Mouse (Mus musculus) hindbrain, embryonic 16.5 days (tissue): ENCODE results near the gene Dclre1a. TPM values are rescaled to one million over a fixed set of nuclear protein-coding genes. Genes with fewer than 3 reads are reported as not detected.

ENCODE experiments used
- ATAC-seq: fragments of 200-750 bp; cut with Nextera tagmentation; 2 replicates; pipeline ENCODE4 v1.8.0; 2017; ENCODE audit warnings: moderate TSS enrichment, moderate library complexity
- H3K27ac ChIP-seq: fragments of 300-500 bp; sonication (generic); 2 replicates; pipeline ENCODE4 v1.5.1; 2014; ENCODE audit warnings: low read depth, mild to moderate bottlenecking, control low read depth, low read length, moderate library complexity
- H3K27me3 ChIP-seq: fragments of 300-500 bp; sonication (generic); replicated peaks from 2 replicates; pipeline ENCODE4 v1.6.1; 2014; ENCODE audit warnings: low read length; ENCODE audit not compliant: control insufficient read depth, insufficient read depth
- H3K36me3 ChIP-seq: fragments of 300-500 bp; sonication (generic); 2 replicates; pipeline ENCODE4 v1.6.1; 2014; ENCODE audit warnings: mild to moderate bottlenecking, low read length, moderate library complexity, mixed read lengths; ENCODE audit not compliant: control insufficient read depth, insufficient read depth
- H3K4me1 ChIP-seq: fragments of 300-500 bp; sonication (generic); 2 replicates; pipeline ENCODE4 v1.6.1; 2014; ENCODE audit warnings: low read depth, low read length; ENCODE audit not compliant: control insufficient read depth, insufficient read depth
- H3K4me2 ChIP-seq: fragments of 300-500 bp; sonication (generic); 2 replicates; pipeline ENCODE4 v1.6.1; 2014; ENCODE audit warnings: mild to moderate bottlenecking, low read length, control low read depth, moderate library complexity
- H3K4me3 ChIP-seq: fragments of 300-500 bp; sonication (generic); 2 replicates; pipeline ENCODE4 v1.5.1; 2014; ENCODE audit warnings: mild to moderate bottlenecking, low read length, control low read depth, moderate library complexity
- H3K9ac ChIP-seq: fragments of 300-500 bp; sonication (generic); 2 replicates; pipeline ENCODE4 v1.6.1; 2014; ENCODE audit warnings: low read depth, mild to moderate bottlenecking, control low read depth, low read length, moderate library complexity
- H3K9me3 ChIP-seq: fragments of 300-500 bp; sonication (generic); 2 replicates; pipeline ENCODE4 v1.6.1; 2014; ENCODE audit warnings: mild to moderate bottlenecking, low read length, moderate library complexity; ENCODE audit not compliant: control insufficient read depth
- WGBS: fragments of 180-500 bp; shearing (Covaris S2); extraction: QIAGEN DNeasy Blood & Tissue Kit; methylation state at CpG from one replicate; pipeline ENCODE4 v1.1.7; 2014; 5-methylcytosine and 5-hydroxymethylcytosine counted together
- polyA plus RNA-seq: library from polyadenylated mRNA; unstranded; fragments of >200 nt; fragmentation: Nextera tagmentation; extraction: Ambion mirVana; gene quantifications from 2 replicates; pipeline ENCODE4 v1.2.1, GENCODE M21; 2015

Dclre1a gene
- polyA plus RNA-seq, 1 experiment from 2014 or later = 8.5 TPM

DNA sequence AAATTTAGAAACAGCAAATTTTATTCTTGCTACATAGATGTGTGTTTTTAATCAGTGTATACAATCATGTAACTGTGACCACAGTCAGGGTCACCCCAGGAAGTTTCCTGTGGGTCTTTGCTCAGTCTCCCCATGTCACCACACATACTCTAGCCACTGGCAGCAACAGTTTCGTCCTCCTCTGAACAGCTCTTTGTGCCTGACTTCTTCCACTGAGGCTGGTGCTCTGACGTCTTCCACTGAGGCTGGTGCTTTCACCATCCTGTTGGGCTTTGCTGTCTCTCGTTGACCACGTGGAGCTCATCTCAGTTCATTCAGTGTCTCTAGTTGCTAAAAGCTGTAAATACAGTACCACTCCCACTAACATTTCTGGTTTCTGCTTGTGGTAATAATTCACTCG lies 34.0 kb upstream of the Dclre1a start:
- WGBS = 89% methylated on average over 5 of the region's 5 CpGs
- no peak overlapping the region for H3K9ac ChIP-seq
- H3K4me2 ChIP-seq = no peak overlapping the region
- no peaks in the 10 kb centered on the region for H3K27me3 ChIP-seq
- H3K27ac ChIP-seq = no peak overlapping the region
- no peaks in the 10 kb centered on the region for H3K9me3 ChIP-seq
- H3K4me1 ChIP-seq = no peaks in the 10 kb centered on the region; the same call in 1 of the 2 replicates
- ATAC-seq = no peak
- no peak overlapping the region for H3K4me3 ChIP-seq
- no peaks in the 10 kb centered on the region; the same call in 1 of the 2 replicates for H3K36me3 ChIP-seq

DNA sequence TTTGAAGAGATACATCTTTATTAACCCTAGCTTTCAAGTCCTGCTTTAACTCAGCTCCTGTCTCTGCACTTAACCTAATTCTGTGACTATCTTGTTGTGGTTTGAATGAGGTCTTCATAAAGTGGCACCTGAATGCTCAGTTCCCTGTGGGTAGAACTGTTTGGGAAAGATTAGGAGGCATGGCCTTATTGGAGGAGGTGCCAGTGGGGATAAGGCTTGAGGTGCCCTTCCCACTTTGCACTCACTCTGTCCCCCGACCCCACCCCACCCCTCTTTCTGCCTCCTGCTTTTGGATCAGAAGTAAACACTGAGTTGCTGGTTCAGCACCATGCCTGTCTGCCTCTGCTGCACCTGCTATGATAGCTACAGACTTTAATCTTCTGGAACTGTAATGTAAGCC lies 29.8 kb upstream of the Dclre1a start:
- 100% methylated on average over 1 of the region's 1 CpGs for WGBS
- H3K4me2 ChIP-seq = no peak overlapping the region
- no peaks in the 10 kb centered on the region for H3K4me1 ChIP-seq

DNA sequence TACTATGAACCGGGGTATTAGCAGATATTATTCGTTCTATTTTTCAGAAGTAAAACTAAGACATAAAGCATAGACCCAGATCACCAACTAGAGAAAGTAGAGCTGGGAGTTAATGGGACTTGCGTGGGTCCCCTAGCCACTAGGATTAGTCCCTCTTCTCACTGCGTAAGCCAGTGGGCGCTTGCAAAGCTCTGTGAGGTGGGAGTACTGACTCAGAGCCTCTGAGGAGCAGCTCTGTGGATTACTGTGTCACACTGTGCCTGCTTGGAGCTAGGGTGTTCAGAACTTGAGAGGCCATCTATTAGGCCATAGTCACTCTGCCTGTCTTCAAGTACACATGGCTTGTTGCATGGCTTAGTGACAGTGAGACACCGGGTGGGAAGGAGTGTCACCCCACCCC lies 25.2 kb upstream of the Dclre1a start:
- Histone ChIP-seq H3K36me3 (peaks cover 3% of the 10 kb centered on the region; the same call in 1 of the 2 replicates), H3K9ac (no peak overlapping the region), H3K4me1 (no peaks in the 10 kb centered on the region), H3K27me3 (no peaks in the 10 kb centered on the region), H3K4me2 (no peak overlapping the region), H3K27ac (no peak overlapping the region), H3K9me3 (no peaks in the 10 kb centered on the region), H3K4me3 (no peak overlapping the region)
- ATAC-seq = no peak
- WGBS = 96% methylated on average over 6 of the region's 6 CpGs

More for the DNA sequence above, 29.8 kb upstream of the Dclre1a start:
- Histone ChIP-seq H3K9me3 (no peaks in the 10 kb centered on the region), H3K27ac (no peak overlapping the region), H3K4me3 (no peak overlapping the region), H3K9ac (no peak overlapping the region), H3K27me3 (no peaks in the 10 kb centered on the region), H3K36me3 (no peaks in the 10 kb centered on the region; the same call in 1 of the 2 replicates)
- ATAC-seq = no peak

DNA sequence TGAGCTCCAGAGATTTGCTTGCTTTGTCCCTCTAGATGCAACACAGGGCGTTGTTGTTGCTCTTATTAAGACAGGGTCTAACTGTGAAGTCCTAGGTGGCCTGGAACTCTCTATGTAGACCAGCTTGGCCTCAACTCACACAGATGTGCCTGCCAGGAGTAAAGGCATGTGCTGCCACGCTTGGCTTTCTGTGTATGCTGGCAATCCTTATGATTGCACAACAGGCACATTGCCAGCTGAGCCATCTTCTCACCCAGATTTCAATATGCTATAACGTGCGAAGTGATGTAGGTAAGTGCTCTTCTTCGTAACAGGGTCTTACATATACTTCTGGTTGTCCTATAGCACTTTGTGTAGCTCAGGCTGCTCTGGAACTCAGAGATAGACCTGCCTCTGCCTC lies 23.9 kb upstream of the Dclre1a start:
- H3K9ac ChIP-seq = no peak overlapping the region
- WGBS = 87% methylated on average over 5 of the region's 5 CpGs
- H3K27me3 ChIP-seq = no peaks in the 10 kb centered on the region
- no peak overlapping the region for H3K4me3 ChIP-seq
- ATAC-seq = no peak
- H3K9me3 ChIP-seq = no peaks in the 10 kb centered on the region
- H3K4me1 ChIP-seq = no peaks in the 10 kb centered on the region
- H3K27ac ChIP-seq = no peak overlapping the region
- H3K4me2 ChIP-seq = no peak overlapping the region
- H3K36me3 ChIP-seq = peaks cover 3% of the 10 kb centered on the region; the same call in 1 of the 2 replicates

DNA sequence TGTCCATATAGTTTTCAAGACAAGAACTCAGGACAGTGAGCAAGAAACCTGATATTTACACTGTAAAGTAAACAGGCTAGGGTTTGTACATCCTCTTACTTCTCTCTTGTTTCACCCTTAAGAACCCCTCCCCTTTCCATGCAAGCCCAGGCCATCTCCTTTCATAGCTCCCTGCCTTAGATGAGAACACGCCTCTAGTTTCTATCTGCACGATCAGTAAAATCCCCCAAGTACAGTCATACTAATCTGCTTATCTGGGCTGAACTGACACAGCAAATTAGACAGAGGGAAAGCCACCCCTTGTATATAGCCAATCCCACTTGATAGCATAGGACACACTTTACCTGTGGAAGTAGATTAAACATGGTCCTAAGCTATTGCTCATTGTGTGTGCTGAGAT lies 23.2 kb upstream of the Dclre1a start:
- no peak overlapping the region for H3K4me3 ChIP-seq

DNA sequence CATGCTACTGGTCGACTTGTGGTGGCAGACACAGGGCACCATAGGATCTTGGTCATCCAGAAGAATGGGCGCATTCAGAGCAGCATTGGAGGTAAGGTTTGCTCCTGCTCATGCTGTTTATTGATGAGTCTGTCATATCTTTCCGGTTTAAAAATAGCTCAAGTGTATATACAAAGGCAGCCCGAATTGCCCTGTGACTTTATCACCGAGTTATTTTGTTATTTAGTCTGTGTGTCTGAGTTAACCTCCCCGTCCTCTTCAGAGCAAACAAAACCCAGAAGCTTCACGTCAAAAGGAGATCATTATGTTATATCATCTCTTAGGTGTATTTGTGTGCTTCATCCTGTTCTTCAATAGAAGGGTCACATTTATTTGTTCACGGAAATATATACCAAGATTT lies 22.8 kb upstream of the Dclre1a start:
- Histone ChIP-seq H3K27me3 (no peaks in the 10 kb centered on the region), H3K36me3 (0 out of 2 replicates have a peak, but pooled peaks cover 3% of the 10 kb centered on the region), H3K9ac (no peak overlapping the region), H3K4me1 (no peaks in the 10 kb centered on the region), H3K4me3 (no peak overlapping the region), H3K27ac (no peak overlapping the region), H3K4me2 (no peak overlapping the region), H3K9me3 (no peaks in the 10 kb centered on the region)
- WGBS = 93% methylated on average over 8 of the region's 8 CpGs
- ATAC-seq = no peak

More for the DNA sequence above, 23.2 kb upstream of the Dclre1a start:
- H3K9ac ChIP-seq = no peak overlapping the region
- ATAC-seq = no peak
- H3K4me1 ChIP-seq = no peaks in the 10 kb centered on the region
- H3K27ac ChIP-seq = no peak overlapping the region
- H3K9me3 ChIP-seq = no peaks in the 10 kb centered on the region
- no peaks in the 10 kb centered on the region for H3K27me3 ChIP-seq
- WGBS = 81% methylated on average over 2 of the region's 2 CpGs
- 0 out of 2 replicates have a peak, but pooled peaks cover 3% of the 10 kb centered on the region for H3K36me3 ChIP-seq
- H3K4me2 ChIP-seq = no peak overlapping the region

DNA sequence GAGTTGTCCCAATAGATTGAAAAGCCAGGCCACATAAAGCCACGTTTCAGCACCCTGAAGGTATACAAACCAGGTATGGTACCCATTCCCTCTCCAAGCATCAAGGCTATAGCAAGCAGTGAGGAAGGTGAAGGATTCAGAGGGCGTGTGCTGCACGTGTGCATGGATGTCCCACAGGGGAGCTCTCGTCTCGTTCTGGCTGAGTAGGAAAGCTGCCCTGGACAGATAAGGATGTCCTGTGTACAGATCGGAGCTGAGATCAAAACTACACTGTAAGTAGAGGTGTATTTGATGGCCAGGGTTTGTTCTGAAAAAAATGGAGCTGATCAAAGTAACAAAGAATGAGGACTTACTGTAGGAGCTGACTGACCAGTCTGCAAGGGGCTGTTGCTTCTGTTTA lies 18.9 kb upstream of the Dclre1a start:
- no peak overlapping the region for H3K27ac ChIP-seq
- no peaks in the 10 kb centered on the region for H3K9me3 ChIP-seq
- H3K4me3 ChIP-seq = no peak overlapping the region
- no peak overlapping the region for H3K4me2 ChIP-seq
- no peaks in the 10 kb centered on the region for H3K4me1 ChIP-seq
- no peak for ATAC-seq
- 0 out of 2 replicates have a peak, but pooled peaks cover 3% of the 10 kb centered on the region for H3K36me3 ChIP-seq
- WGBS = 83% methylated on average over 6 of the region's 6 CpGs
- no peak overlapping the region for H3K9ac ChIP-seq
- H3K27me3 ChIP-seq = no peaks in the 10 kb centered on the region

DNA sequence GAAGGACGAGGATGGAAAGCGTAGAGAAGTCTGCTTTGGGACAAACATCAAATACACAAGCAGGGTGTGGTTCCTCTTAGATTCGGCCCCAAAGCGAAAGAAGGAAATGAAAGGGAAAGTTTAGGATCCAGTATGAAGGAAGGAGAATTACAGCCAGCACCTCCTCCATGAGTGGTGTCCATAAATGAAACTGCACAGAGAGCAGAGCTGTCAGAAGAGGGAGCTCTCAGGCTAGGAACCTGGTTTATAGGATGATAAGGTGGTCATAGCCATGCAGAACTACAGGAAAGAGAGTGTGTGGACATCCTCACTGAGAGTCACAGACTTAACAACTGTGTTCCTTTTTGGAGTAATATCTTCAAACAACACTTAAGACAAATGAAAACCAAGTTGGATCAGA lies 18.0 kb upstream of the Dclre1a start:
- 0 out of 2 replicates have a peak, but pooled peaks cover 3% of the 10 kb centered on the region for H3K36me3 ChIP-seq
- H3K9ac ChIP-seq = no peak overlapping the region
- H3K4me3 ChIP-seq = no peak overlapping the region
- 95% methylated on average over 4 of the region's 4 CpGs for WGBS
- H3K9me3 ChIP-seq = no peaks in the 10 kb centered on the region
- H3K4me1 ChIP-seq = no peaks in the 10 kb centered on the region
- no peak overlapping the region for H3K27ac ChIP-seq
- H3K4me2 ChIP-seq = no peak overlapping the region
- ATAC-seq = no peak
- no peaks in the 10 kb centered on the region for H3K27me3 ChIP-seq

DNA sequence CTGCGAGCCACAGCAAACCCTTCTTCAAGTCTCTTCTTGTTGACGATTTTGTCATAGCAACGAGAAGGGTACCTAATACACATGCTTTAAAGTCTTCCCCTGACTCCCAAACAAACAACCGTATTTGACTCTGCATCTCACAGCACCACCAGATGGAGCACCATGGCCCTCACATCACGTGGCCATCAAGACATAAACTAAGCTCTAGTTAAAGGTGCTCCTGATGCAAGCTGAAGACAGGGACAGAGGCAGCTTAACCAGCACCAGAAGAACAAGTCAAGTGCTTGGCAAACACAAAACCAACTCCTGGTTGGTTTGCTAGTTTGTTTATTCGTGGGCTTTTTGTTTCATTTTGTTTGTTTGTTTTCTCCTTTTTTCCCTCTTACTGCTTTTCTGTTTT lies 17.3 kb upstream of the Dclre1a start:
- Histone ChIP-seq H3K27ac (no peak overlapping the region), H3K9me3 (no peaks in the 10 kb centered on the region), H3K4me3 (no peak overlapping the region), H3K4me1 (no peaks in the 10 kb centered on the region), H3K4me2 (no peak overlapping the region), H3K27me3 (no peaks in the 10 kb centered on the region), H3K9ac (no peak overlapping the region), H3K36me3 (no peaks in the 10 kb centered on the region)
- WGBS = 69% methylated on average over 6 of the region's 6 CpGs
- no peak for ATAC-seq

DNA sequence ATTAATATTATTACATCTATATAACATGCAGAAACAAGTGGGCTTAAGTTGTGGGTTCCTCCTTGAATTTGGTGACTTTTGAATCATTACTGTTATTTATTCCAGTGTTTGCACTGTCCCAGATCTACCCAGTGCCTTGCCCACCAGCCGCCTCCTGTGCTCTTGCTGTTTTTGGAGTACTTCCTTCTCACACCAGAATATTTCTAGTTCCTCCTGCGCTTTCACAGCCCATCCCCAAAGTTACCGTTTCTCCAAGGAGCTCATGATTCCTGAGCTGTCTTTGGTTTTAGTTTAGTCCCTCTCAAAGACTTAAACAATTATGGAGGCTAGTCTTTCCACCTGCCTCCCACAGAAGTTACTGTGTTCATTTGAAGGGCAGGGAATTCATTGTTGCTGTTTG lies 15.4 kb upstream of the Dclre1a start:
- 92% methylated on average over 3 of the region's 3 CpGs for WGBS
- Histone ChIP-seq H3K4me3 (no peak overlapping the region), H3K9ac (no peak overlapping the region), H3K36me3 (no peaks in the 10 kb centered on the region), H3K4me2 (no peak overlapping the region), H3K27me3 (no peaks in the 10 kb centered on the region), H3K27ac (no peak overlapping the region), H3K9me3 (no peaks in the 10 kb centered on the region), H3K4me1 (no peaks in the 10 kb centered on the region)
- no peak for ATAC-seq
